Mouse (Mus musculus) hindbrain, embryonic 16.5 days (tissue): ENCODE results near the gene Ppm1h. TPM values are rescaled to one million over a fixed set of nuclear protein-coding genes. Genes with fewer than 3 reads are reported as not detected.

Experiments
- ATAC-seq: fragments of 200-750 bp; cut with Nextera tagmentation; 2 replicates; pipeline ENCODE4 v1.8.0; 2017; ENCODE audit warnings: moderate TSS enrichment, moderate library complexity
- H3K27ac ChIP-seq: fragments of 300-500 bp; sonication (generic); 2 replicates; pipeline ENCODE4 v1.5.1; 2014; ENCODE audit warnings: low read depth, mild to moderate bottlenecking, control low read depth, low read length, moderate library complexity
- H3K27me3 ChIP-seq: fragments of 300-500 bp; sonication (generic); replicated peaks from 2 replicates; pipeline ENCODE4 v1.6.1; 2014; ENCODE audit warnings: low read length; ENCODE audit not compliant: control insufficient read depth, insufficient read depth
- H3K36me3 ChIP-seq: fragments of 300-500 bp; sonication (generic); 2 replicates; pipeline ENCODE4 v1.6.1; 2014; ENCODE audit warnings: mild to moderate bottlenecking, low read length, moderate library complexity, mixed read lengths; ENCODE audit not compliant: control insufficient read depth, insufficient read depth
- H3K4me1 ChIP-seq: fragments of 300-500 bp; sonication (generic); 2 replicates; pipeline ENCODE4 v1.6.1; 2014; ENCODE audit warnings: low read depth, low read length; ENCODE audit not compliant: control insufficient read depth, insufficient read depth
- H3K4me2 ChIP-seq: fragments of 300-500 bp; sonication (generic); 2 replicates; pipeline ENCODE4 v1.6.1; 2014; ENCODE audit warnings: mild to moderate bottlenecking, low read length, control low read depth, moderate library complexity
- H3K4me3 ChIP-seq: fragments of 300-500 bp; sonication (generic); 2 replicates; pipeline ENCODE4 v1.5.1; 2014; ENCODE audit warnings: mild to moderate bottlenecking, low read length, control low read depth, moderate library complexity
- H3K9ac ChIP-seq: fragments of 300-500 bp; sonication (generic); 2 replicates; pipeline ENCODE4 v1.6.1; 2014; ENCODE audit warnings: low read depth, mild to moderate bottlenecking, control low read depth, low read length, moderate library complexity
- H3K9me3 ChIP-seq: fragments of 300-500 bp; sonication (generic); 2 replicates; pipeline ENCODE4 v1.6.1; 2014; ENCODE audit warnings: mild to moderate bottlenecking, low read length, moderate library complexity; ENCODE audit not compliant: control insufficient read depth
- WGBS: fragments of 180-500 bp; shearing (Covaris S2); extraction: QIAGEN DNeasy Blood & Tissue Kit; methylation state at CpG from one replicate; pipeline ENCODE4 v1.1.7; 2014; 5-methylcytosine and 5-hydroxymethylcytosine counted together
- polyA plus RNA-seq: library from polyadenylated mRNA; unstranded; fragments of >200 nt; fragmentation: Nextera tagmentation; extraction: Ambion mirVana; gene quantifications from 2 replicates; pipeline ENCODE4 v1.2.1, GENCODE M21; 2015

Gene Ppm1h
- polyA plus RNA-seq, 1 experiment from 2014 or later: 33.5 TPM

DNA sequence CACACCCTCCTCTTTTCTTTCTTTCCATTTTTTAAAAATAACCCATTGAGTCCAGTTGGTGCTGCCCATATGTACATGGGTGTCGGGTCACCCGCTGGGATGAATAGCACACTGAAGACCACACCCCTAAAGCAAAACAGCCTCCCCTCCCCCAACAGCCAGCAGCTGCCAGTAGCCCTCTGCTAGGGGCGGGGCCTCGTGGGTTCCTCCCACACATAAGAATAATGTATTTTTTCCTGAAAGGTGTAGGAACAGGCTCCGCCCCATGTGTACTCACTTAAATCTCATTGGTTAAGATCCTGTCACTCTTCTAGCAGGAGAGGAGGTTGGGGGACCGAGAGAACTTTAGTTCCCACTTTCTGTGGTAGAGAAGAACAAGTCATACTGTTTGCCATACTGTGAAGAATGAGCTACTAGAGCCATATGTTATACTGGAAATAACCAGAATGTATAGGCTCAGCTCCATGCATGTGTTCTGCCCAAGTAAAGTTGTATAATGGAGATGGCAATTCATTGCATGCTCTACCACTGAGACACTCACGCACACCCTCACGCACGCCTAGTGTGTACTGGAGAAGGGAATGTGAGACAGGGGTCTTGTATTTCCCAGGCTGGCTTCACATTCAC is 231.0 kb downstream of the Ppm1h start:
- no peak for ATAC-seq
- no peaks in the 10 kb centered on the region for H3K9me3 ChIP-seq
- H3K4me3 ChIP-seq: no peak overlapping the region
- peaks cover 18% of the 10 kb centered on the region for H3K4me1 ChIP-seq
- H3K9ac ChIP-seq: no peak overlapping the region
- H3K36me3 ChIP-seq: no peaks in the 10 kb centered on the region
- no peak overlapping the region for H3K4me2 ChIP-seq
- no peak overlapping the region for H3K27ac ChIP-seq
- WGBS: 85% methylated on average over 9 of the region's 9 CpGs
- no peaks in the 10 kb centered on the region for H3K27me3 ChIP-seq

DNA sequence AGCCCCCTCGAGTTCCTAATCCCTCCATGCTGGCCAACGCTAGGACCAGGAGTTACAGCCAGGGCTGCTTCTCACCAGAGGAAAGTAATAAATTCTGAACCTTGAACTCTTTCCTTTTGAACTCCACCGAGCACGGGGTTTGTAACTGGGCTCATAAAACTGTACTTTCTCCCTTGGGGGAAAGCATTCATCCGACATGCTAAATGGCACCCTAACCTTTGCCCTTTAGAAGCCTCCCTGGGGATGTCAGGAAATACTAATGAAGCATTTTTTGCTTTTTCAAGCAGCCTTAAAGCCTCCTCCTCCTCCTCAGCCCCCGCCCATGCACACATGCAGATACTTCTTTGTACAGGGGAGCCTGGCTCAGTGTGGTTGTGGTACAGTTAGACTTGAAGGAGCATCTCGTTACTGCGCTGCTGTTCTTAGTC is 232.2 kb downstream of the Ppm1h start:
- H3K4me2 ChIP-seq: no peak overlapping the region
- WGBS: 55% methylated on average over 8 of the region's 8 CpGs
- no peak overlapping the region for H3K9ac ChIP-seq
- no peaks in the 10 kb centered on the region for H3K9me3 ChIP-seq
- ATAC-seq: no peak
- H3K36me3 ChIP-seq: no peaks in the 10 kb centered on the region
- H3K4me3 ChIP-seq: no peak overlapping the region
- no peaks in the 10 kb centered on the region for H3K27me3 ChIP-seq
- H3K4me1 ChIP-seq: peaks cover 18% of the 10 kb centered on the region
- H3K27ac ChIP-seq: no peak overlapping the region

DNA sequence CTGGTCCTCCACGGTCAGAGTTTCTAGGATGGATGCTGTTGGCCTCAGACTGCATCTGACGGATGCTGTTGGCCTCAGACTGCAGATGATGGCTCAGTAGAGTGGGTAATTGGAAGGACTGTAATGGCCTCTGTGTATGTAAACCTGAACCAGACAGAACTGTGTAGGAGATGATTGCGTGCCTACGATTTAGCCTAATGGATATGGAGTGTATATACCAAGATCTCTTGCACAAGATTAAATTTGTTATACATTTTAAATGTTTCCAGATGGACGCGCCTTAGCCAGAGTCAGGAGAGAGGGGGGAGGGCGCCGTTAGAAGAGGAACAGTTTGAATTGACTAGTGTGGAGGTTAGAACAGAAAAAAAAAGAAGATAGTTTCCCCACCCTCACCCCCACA is 233.1 kb downstream of the Ppm1h start:
- 70% methylated on average over 8 of the region's 8 CpGs for WGBS
- Histone ChIP-seq H3K27me3 (no peaks in the 10 kb centered on the region), H3K9me3 (no peaks in the 10 kb centered on the region), H3K9ac (no peak overlapping the region), H3K36me3 (no peaks in the 10 kb centered on the region), H3K4me3 (no peak overlapping the region), H3K4me2 (no peak overlapping the region), H3K27ac (peak overlapping the region; percentile 25; the same call in 1 of the 2 replicates), H3K4me1 (peaks cover 18% of the 10 kb centered on the region)
- ATAC-seq: no peak

- 36% methylated on average over 12 of the region's 12 CpGs for WGBS
Measured at GRCm38 (mm10) chr10:122912086-122912690, 233.6 kb downstream of the Ppm1h start.

DNA sequence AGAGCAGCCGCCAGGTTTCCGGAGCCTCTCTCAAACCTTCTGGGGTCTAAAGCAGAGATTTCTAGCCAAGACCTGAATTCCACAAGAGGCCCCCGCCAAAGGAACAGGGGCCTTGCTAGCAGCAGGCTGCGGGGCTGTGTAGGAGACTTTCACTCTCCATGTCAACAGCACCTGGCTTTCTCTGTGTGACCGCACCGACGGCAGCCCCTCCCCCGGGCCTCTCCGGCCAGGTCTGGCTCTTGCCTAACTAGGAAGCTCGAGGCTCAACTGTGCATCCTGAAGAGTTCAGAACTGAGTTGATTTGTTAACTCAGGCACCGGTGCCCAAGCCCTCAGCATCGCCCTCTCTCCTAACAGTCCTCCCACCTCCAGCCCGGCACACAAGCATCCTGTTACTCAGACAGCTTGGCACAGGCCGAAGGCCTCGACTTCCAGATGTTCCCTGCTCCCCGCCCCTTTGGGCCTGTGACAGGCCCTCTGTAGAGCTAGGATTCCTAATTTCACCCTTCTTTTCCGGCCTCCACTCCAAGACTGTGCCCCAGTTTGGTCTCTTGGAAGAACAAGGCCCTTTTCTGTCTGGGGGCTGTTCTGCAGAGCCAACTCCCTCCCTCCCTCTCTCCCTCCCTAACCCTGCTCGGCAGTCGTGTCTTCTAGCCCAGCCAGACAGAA is 234.3 kb downstream of the Ppm1h start:
- H3K9ac ChIP-seq: peak overlapping the region; percentile 35
- H3K4me1 ChIP-seq: peaks cover 18% of the 10 kb centered on the region
- 15% methylated on average over 17 of the region's 19 CpGs for WGBS
- H3K9me3 ChIP-seq: no peaks in the 10 kb centered on the region
- H3K4me3 ChIP-seq: no peak overlapping the region
- no peaks in the 10 kb centered on the region for H3K36me3 ChIP-seq
- peak overlapping the region; percentile 83 for H3K27ac ChIP-seq
- ATAC-seq: peak; percentile 93
- H3K4me2 ChIP-seq: peak overlapping the region; percentile 22
- no peaks in the 10 kb centered on the region for H3K27me3 ChIP-seq

More at GRCm38 (mm10) chr10:122912086-122912690, 233.6 kb downstream of the Ppm1h start:
- H3K4me1 ChIP-seq: peaks cover 18% of the 10 kb centered on the region
- no peak overlapping the region for H3K4me3 ChIP-seq
- no peak overlapping the region; the same call in 1 of the 2 replicates for H3K4me2 ChIP-seq
- H3K27me3 ChIP-seq: no peaks in the 10 kb centered on the region
- H3K9ac ChIP-seq: no peak overlapping the region
- H3K27ac ChIP-seq: peak overlapping the region; percentile 83; the same call in 1 of the 2 replicates
- H3K36me3 ChIP-seq: no peaks in the 10 kb centered on the region
- no peaks in the 10 kb centered on the region for H3K9me3 ChIP-seq
- no peak for ATAC-seq

DNA sequence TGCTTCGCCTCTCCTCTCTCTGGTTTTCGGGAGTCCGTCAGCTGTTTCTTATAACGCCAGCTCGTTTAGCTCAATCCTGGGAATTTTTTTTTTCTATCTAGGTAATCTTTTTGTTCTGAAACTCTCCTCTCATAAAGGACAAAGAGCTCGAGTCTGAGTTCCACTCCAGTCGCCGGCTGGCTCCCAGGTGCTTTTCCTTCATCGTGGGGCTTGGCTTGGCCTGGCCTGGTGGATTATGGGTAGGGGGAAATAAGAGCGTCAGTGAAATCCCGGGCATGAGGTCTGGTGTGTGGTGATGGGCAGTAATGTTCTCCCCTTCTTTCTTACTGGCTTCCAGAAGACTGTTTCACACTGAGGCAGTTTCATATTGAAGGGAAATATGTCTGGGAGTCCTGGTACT is 234.8 kb downstream of the Ppm1h start:
- Histone ChIP-seq H3K27ac (peak overlapping the region; percentile 83), H3K9me3 (no peaks in the 10 kb centered on the region), H3K4me1 (peaks cover 18% of the 10 kb centered on the region), H3K36me3 (no peaks in the 10 kb centered on the region), H3K9ac (peak overlapping the region; percentile 35), H3K4me2 (peak overlapping the region; percentile 22), H3K4me3 (no peak overlapping the region), H3K27me3 (no peaks in the 10 kb centered on the region)
- ATAC-seq: no peak
- 35% methylated on average over 11 of the region's 11 CpGs for WGBS

DNA sequence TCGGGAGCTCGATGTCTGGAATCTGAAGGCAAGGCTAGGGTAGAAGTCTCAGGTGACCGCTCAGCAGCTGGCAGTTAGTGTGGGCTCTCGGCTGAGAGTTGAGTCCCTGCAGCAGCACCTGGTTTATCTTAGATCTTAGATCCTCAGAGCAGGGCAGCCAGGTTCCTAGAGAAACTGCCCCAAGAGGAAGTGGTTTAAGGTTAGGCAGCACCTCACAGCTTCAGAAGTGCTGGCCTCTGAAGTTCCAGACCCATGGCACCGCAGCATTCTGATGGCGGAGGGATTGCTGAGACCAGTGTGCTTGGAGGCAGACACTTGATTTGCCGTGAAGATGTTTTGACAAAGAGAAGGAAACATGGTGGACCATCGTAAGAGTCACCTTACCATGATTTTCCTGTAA is 237.3 kb downstream of the Ppm1h start:
- 84% methylated on average over 8 of the region's 8 CpGs for WGBS
- H3K27me3 ChIP-seq: no peaks in the 10 kb centered on the region

GRCm38 (mm10) chr10:122917648-122918324 is 239.2 kb downstream of the Ppm1h start:
- H3K27ac ChIP-seq: no peak overlapping the region
- ATAC-seq: no peak

More for the DNA sequence above, 237.3 kb downstream of the Ppm1h start:
- ATAC-seq: no peak
- 0 out of 2 replicates have a peak, but pooled peaks cover 1% of the 10 kb centered on the region for H3K36me3 ChIP-seq
- no peak overlapping the region for H3K27ac ChIP-seq
- no peak overlapping the region for H3K4me2 ChIP-seq
- H3K4me3 ChIP-seq: no peak overlapping the region
- H3K4me1 ChIP-seq: peaks cover 18% of the 10 kb centered on the region
- no peaks in the 10 kb centered on the region for H3K9me3 ChIP-seq
- H3K9ac ChIP-seq: no peak overlapping the region

DNA sequence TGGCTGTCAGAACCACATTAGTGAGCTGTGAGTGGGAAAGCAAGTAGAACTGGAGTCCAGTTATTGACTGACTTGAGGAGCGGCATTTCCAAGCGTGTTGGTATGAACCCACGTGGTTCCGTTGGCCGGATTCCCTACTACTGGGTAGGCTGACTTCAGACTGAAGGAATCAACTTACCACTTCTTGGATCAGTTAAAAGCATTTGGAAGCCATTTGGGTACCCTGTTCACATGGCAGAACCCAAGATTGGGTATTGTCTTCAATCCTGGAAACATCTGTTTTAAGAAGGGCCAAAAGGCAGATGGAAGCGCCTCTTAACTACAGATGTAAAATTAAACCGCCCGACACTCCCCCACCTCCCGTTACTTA is 239.7 kb downstream of the Ppm1h start:
- ATAC-seq: no peak
- H3K9me3 ChIP-seq: no peaks in the 10 kb centered on the region
- 0 out of 2 replicates have a peak, but pooled peaks cover 2% of the 10 kb centered on the region for H3K36me3 ChIP-seq
- WGBS: 94% methylated on average over 9 of the region's 9 CpGs
- H3K27ac ChIP-seq: no peak overlapping the region
- H3K27me3 ChIP-seq: no peaks in the 10 kb centered on the region
- H3K9ac ChIP-seq: no peak overlapping the region
- no peak overlapping the region for H3K4me3 ChIP-seq
- H3K4me1 ChIP-seq: peaks cover 2% of the 10 kb centered on the region
- no peak overlapping the region for H3K4me2 ChIP-seq

More at GRCm38 (mm10) chr10:122917648-122918324, 239.2 kb downstream of the Ppm1h start:
- peaks cover 8% of the 10 kb centered on the region for H3K4me1 ChIP-seq
- H3K9me3 ChIP-seq: no peaks in the 10 kb centered on the region
- no peak overlapping the region for H3K4me2 ChIP-seq
- no peak overlapping the region for H3K9ac ChIP-seq
- 87% methylated on average over 14 of the region's 14 CpGs for WGBS
- H3K27me3 ChIP-seq: no peaks in the 10 kb centered on the region
- H3K4me3 ChIP-seq: no peak overlapping the region
- H3K36me3 ChIP-seq: 0 out of 2 replicates have a peak, but pooled peaks cover 2% of the 10 kb centered on the region
